Mouse (Mus musculus): ENCODE measurements at regions not wholly inside any gene's neighbourhood (a gene's known extent, or its start where the extent isn't known, plus 50 kb on each side); places are given as distances from the start of the nearest gene placed in this dataset.

DNA sequence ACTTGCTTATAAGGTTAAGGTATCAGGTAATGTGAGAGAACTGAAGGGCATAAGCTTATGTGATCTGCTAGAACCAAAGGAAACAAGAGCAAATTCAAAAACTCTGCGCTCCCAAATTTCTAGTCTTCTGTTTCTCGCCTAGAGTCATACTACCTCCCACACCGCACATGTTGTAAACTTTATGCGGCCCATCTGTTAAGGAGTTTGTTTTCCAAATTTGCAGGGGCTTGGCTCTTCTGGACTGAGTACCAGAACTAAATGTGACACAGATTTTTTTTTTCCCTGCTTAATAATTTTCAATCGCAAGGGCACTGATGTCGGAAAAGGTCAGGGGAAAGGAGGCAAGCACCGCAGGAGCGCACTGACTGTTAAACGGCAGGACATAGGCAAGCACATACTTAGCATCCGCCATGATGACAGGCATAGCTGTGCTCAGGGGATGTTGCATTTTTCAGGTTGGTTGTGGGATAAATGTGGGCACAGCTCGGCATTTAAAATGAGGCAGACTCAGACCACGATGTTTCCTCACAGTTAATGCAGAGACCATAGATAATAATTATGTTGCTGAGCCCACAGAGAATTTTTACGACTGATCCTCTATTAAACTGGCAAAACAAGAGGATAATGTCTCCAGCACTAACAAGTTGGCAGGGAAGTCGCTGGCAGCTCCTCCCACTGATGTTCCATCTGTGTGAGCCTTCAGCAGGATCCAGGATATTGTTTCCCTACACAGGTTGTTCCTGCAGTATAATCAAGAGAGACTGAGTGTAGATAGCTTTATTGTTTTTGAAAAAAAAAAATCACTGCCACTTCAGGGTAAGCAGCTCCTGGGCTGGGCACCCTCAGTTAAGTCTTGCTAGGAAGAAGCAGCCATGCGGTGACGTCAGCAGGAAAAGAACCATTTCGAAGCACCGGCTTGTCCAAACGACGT, 428.2 kb upstream of the Atp2b1 start:
- DNase-seq = no peak

DNA sequence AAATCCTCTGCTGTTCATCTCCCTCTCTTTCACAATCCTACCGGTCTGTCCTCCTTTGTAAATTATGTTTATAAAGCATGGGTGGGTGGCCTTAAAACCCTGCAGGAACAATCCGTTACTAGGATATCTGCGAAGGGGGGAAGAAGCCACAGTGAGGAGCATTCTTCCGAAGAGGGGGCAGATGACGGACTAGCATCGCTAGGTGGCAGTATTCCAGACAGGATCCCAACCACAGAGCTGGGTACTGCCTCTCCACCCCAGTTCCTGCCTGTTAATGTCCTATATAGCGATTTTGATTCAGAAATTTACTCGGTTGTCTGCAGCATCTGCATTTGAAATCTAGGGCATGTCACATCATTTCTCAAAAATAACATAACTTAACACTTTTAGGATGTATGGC, 419.9 kb upstream of the Atp2b1 start:
- DNase-seq = peak; percentile 75 to 84

DNA sequence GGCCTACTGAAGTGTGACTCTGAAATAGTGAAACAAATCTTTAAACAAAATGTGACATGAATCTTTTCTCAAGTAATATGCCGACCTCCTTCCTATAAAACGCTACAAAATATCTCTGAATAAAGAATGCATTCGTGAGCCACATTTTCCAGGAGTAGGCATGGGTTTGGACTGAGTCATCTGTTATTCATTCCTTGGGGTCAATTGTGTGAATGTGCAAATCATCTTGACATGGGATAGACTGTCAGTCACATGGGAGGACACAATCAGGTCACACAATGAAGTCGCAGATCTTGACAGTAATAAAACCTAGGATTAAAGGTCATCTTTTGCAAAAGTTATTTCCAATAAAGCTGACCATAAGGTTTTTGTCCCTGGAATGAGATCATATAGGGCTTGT, 418.0 kb upstream of the Atp2b1 start:
- DNase-seq = no peak

DNA sequence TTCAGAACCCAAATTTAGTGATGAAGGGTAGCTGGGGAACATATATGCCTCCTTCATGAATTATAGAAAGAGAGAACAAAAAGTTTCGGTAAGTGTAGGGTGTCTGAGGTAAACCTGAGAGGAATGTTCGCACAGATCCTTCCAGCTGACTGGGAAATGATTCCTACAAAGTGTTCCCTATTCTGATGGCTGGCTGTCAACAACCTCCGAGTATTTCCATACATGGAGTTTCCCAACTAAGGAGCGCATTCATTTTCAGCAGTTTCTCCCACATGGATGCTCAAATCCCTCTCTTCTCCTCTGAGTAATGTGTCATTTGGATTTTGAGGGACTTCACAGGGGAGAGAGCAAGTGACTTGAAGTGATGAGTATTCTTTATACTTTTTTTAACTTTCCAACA, 413.9 kb upstream of the Atp2b1 start:
- DNase-seq = no peak

DNA sequence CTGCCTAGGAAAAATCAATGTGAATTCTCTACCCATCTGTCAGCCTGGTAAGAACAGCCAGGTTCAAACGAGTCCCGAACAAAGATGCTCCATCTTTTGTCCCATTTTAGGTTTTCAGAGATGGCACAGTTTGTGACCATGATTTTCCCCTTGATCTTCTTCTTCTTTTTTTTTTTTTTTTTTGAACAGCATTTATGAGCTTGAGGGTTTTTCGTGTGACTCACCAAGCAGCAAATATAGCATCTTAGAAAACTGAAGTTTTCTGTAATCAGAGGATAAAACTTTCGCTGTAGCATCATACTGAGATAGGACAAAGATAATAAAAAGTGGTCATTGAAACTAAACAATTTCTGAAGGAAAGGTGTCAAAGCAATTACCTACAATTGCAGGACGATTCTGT, 412.6 kb upstream of the Atp2b1 start:
- no peak for DNase-seq

DNA sequence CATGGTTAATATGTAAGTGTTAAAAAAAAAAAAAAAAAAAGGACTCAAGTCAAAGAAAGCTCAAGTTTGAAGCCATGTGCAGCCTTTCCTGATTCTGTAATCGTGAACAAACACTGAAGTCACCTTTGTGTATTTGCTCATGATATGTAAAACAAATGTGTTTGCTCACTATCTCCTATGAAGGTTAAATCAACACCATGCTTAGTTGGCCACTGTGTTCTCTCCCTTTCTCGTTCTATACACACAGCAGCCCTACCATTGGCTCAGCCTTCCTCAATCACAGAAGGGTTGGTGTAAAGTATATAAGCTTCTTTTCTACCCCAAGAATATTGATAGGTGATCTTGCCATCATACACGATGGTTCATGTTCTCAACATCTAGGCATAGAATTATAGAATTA, 409.7 kb upstream of the Atp2b1 start:
- DNase-seq = no peak

DNA sequence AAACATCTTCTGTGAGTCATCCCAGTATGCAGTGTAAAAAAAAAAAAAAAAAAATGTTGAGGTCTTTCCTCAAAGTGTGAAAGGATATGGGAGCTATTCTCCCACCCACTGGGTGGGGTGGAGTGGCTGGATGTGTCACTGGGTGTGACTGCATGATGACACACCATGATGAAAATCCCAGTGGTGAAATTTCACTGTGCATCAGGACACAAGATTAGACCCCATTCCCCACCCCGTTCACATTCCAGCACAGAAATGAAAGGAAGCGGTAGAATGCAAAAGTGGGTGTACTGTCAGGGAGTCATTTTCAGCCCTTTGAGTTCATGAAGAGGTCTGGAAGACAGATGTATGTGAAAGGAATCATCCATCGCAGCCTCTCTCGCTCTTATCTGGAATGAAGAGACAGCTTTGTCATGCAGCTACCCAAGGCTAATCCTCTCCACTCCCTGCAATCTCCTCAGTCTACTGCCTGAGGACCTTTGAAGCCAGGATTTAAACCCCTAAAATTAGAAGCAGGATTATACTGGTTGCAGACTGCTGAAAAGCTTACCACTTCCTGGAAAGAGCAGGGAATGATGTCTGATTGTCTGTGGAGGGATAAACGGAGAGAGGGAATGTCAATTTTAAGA, 405.6 kb upstream of the Atp2b1 start:
- no peak for DNase-seq

DNA sequence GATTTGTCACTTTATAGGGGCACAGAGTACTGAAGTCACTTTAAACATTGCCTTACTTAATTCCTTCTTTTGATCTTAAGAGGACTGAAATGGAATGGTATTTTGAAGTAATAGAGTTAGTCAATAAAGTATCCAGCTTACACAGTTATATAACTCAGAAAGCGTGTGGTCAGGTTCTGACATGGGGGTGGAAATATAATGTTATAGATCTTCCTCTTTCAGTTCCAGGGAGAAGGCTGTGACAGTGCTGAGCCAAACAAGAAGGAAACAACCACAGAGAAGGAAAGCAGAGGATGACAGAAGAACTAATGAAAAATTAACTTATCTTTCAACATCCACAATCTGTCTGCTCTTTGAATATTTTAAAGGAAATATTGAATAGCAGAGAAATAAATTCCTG, 399.4 kb upstream of the Atp2b1 start:
- no peak for DNase-seq

DNA sequence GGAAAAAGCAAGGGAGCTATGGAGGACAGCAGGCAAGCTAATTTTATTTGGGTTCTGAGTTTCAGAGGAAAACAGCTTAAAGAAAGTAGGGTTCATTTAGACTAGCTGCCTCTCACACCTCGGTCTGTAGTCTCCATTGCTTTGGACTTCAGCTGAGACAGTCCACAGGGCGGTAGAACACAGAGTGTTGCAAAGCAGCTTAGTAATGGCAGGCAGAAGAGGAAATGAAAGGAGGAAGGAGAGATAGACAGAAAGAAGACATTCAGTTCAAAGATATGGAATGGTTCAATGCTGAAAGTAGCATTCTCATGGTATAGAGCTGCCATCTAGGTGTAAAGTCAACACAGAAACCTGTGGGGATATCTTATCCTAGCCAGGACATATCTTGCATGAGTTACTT, 396.6 kb upstream of the Atp2b1 start:
- DNase-seq = no peak

DNA sequence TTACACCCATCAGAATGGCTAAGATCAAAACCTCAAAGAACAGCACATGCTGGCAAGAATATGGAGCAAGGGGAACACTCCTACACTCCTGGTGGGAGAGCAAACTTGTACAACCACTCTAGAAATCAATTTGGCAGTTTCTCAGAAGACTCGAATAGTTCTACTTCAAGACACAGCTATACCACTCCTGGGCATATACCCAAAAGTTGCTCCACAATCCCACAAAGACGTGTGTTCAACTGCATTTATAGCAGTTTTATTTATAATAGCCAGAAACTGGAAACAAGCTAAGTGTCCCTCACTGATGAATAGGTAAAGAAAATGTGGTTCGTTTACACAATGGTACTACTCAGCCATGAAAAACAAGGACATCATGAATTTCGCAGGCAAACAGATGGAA, 384.6 kb upstream of the Atp2b1 start:
- no peak for DNase-seq

DNA sequence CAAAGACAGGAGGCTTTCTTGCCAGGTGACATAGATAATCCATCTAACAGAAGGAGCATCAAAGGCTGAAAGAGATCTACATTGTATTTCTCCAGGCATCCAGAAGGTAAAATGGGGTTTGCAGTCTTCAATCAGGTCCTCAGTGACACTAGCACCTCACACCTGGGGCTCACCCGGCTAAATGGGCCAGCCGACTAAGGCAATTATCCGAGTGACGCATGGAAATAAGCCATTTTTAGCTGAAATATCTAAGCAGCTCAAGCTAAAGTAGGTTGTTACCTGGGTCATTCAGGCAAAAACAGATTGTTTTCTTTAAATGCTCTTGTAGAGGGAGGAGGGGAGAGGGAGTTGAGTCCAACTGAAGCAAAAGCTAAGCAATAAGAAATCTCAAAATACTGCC, 382.8 kb upstream of the Atp2b1 start:
- DNase-seq = no peak

DNA sequence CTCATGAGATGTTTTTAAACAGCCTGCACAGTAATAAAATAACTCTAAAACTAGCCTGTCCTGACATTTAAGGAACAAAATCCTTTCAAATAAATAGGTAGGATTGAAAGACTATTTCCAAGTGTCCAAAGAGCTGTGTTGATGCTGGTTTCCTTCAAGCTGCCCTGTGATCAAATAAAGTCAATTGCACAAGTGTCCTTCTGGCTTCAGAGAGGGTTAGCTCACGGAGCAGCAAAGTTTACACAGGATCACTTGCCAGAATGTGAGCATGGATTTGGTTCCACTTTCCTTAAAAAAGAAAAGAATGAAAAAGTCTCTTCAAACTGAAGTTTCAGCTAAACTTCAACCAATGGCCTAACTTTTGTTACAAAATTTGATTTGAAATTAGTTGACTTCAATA, 375.5 kb upstream of the Atp2b1 start:
- DNase-seq = no peak

DNA sequence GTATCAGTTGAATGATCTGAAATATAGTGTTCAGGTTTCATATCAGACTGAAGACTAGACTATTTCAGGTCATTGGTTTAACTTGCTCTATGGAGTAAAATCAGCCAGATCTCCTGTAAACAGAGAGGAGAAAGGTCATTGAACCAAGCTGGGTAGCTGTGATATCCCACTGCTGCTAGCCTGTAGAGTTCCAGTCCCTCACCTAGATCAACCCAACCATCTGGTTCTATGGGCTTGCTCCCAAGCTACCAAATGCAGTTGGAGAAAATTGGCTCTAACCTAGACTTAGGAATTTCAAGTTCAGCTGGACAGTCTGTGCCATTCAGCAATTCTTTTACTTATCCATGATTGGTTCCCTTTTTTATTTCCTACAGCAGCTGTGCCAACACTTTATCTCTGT, 373.1 kb upstream of the Atp2b1 start:
- DNase-seq = no peak

DNA sequence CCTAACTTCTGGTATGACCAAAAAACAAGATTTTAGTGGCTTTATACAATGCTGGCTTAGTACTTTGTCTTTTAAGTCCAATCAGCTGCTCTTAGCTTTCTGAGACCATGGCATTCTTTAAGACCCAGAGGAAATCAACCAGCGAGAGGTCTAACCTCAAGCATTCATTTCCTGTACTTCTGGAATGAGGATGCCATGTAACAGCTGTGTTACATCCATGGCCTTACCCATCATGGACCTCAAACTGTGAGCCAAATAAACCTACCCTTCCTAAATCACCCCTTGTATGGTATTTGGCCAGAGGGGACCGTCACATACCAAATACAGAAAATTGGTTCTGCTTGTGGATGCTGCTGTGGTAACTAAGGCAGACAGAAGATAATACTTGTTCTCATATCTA, 372.1 kb upstream of the Atp2b1 start:
- no peak for DNase-seq

DNA sequence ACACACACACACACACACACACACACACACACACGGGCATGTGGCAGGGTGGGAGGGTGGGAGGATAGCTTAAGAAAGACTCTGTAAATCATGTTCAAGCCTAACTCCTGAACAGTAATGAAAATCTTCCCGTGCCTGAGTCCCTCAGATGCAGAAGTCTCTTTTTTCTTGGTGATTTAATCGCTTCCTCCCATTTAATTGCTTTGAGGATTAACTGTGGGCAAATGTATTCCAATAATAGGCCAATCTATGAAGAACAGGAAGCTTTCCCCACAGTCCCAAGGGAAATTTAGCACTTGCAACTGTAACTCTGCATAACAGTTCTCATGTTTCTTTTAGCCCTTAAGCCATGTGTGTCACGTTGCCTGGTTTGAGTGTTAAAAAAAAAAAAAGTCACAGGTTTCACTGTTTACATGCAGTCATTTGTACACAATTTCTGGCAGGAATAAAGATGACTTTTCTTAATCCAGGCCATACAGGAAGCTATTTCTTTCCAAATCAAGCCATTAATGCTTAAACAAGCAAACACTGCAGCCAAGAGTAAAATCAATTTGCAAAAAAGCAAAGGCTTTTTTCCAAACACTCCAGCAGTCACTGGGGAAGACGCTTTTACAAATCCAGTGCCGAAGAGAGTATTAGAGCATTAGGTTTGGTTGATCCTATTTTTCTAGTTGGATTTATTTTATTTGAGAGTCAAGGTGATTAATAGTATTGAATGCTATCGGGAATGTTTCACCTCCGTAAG, 370.8 kb upstream of the Atp2b1 start:
- DNase-seq = no peak

DNA sequence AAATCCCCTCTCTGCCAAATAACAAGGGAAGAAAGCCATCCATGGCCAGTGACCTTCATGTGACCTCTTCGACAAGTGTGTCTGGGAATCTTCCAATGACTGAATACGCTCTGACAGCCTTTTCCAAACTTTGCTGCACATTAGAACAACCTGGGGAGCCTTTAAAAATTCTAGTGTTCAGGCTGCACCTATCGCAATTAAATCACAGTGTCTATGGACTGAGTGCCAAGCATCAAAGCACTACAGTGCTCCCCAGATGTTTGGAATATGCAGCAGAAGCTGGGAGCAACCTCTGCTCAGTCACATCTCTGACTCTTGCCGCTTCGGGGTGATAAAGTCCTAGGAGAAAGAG, 370.2 kb upstream of the Atp2b1 start:
- no peak for DNase-seq

DNA sequence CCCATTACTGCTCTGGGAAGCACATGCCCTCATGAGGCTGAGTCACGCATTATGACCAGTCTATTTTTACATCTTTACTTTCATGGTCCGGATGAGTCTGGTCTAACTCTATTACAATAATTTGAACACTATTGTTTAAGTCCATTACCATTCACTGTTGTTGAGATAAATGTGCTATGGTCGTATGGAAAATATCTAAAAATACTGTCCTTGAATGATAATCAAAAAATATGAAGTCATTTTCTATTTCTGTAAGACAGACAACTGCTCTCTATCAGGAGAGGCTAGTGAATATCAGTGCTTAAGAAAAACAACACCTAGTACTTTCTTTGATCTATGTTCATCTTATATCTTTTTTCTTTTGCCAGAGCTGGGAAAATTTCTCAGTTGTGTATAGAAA, 359.6 kb upstream of the Atp2b1 start:
- no peak for DNase-seq

DNA sequence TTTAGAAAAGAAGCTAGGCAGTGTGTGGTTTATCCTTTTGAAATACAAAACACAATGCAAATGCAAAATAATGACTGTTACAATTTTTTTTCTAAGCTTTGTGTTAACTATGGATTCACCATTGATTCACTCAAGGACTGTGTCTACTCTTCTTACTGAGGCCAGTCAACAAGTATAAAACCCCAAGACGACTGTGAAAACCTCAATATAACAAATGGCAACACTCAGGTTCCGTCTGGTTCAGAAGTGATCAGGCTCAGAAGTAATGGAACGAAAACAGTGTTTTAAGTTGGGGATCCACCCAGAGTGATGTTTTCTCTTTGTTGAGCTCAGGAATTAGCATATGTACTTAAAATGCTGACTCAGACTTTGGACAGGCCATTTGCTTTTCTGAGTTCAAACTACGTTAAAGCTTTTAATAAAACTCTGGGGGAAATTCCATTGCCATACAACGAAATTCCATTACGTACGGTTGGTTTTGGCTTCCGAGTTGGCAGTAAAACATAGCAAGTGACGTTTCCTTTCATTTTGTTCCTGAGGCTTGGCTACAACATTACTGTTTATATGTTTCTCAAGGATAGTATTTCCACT, 356.6 kb upstream of the Atp2b1 start:
- no peak for DNase-seq

DNA sequence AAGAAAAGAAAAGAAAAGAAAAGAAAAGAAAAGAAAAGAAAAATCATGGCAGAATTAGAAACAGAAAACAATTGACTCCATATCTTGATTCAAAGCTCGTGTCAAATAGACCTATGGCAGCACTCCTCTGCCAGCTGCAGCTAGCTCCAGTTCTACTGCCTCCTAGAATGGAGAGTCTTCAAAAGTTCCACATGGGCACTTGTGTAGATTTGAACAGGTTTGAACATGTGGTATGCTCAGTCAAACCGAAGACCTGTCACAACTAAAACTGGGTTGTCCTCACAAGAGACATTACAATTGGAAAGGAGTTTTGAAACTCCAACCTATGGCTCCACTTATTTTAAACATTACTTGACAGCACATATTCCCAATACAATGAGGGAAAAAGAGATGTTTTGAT, 355.6 kb upstream of the Atp2b1 start:
- no peak for DNase-seq

DNA sequence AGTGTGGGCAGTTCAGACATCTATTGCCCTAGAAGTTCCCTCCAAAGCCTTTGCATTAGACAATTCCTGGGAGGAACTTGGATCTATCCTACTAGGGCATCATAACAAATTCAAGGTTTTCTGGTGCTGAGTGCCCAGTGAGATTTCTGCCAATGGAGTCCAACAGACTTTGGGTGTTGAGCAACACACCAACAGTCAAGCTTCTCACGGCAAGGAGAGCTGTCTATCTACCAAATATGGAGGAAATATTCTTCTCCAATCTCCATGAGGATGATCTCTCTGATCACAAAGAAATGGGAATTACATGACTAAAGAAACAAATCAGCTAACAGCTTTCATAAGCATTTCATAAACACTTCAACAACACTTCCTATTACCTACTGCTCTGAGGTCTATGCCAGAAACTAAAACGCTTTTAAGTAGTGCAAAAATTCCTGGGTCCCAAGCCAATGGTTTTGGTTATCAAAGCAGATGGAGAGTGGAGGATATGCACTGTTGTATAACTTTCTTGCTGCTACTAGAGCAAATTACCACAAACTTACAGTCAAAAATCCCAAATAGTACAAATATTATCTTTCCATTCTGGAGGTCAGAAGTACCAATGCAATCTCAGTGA, 351.8 kb upstream of the Atp2b1 start:
- DNase-seq = no peak

DNA sequence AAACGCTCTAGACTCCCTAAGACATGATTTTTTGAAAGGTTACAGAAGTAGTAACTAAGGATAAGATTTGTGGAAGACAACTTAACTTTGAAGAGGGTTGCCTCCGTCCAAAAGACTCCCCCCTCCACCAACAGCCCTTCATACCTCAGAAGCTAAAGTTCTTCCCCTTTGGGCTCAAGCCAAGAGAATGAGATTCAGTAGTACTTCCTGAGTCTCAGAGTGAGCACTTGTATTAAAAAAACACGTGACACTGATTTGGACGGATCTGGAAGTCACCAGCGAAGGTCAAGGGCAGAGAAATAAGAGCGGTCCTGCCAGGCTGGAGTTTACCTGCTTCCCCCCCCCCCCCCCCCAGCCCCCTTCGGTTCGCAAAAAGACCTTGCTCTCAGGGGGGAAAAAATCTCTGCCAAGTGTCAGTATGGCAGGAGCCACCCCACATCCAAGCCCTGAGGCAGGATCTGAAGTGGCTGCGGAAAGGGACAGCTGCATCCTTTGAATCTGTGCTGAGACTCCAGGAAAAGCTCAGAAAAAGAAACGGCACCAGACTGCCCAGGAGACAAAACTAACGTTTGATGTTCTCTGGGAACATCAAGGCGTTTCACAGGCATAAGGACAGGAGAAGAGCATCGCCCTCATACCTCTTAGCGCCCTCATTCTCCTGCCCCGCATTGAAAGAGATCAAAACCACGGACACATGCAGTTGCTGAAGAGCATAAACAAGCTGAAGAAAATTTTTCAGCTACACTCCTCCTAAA, 341.2 kb upstream of the Atp2b1 start:
- no peak for DNase-seq

DNA sequence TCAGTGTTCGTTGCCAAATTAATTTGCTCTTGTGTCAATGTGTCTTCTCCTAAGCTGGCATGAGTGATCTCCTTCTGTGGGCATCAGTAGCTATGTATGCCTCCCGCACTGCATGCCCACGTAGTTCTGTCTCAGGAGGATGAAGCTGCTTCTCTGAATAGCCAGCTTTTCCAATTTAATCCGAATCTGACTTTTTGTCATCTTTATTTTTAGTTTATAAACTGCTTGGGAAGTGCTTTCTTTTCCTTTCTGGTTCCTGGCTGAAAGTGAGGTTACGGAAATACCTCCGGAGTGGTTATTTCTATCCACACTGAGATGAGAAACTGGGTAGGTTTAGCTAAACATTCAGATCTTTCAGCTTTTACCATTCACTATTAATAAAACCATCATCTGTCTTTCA, 337.2 kb upstream of the Atp2b1 start:
- DNase-seq = no peak
